Comparison of ENCODE assay signal across 18 mouse cellular contexts in the genomic region with DNA sequence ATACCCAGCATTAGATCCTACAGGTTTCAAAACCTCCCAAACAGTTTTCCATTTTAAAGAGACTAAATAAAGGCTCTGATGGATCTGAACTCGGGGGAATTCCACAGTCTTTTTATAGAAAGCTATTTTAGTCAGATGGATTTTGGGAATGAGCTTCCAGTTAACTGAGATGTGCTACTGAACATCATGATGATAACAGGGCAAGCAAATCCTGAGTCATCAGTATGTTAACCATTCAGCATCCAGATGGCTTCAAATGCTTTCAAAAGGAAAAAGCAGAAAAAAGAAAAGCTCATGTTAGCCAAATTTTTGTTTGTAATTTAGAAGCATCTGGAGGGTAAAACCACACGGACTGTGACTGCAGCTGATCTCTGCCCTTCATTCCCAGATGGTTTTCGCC.
A peak's percentile ranks its signal among the peaks of the same experiment; 100 is the strongest.
DNase-seq lines count a peak whose midpoint lies in the region; TF ChIP-seq lines count a peak whose summit lies in the region.
"Had no signal": no experiment of that assay in that cellular context is flagged by ENCODE, and none has a peak within 500 bp of the region (broad histone marks: within the 10 kb centered on the region; RNA-seq: fewer than 3 reads in every experiment).

No protein-coding gene starts in this region.

- TF ChIP-seq POLR2A in embryonic fibroblast, embryonic 13.5 days (IDR thresholded peaks at IDR 0.05; ENCODE audit: low read depth, low read length): no peak

- 0 out of 2 replicates have a peak overlapping the region, but pooled peaks have one; percentile 18 for H3K27ac ChIP-seq in embryonic fibroblast, embryonic 13.5 days (ENCODE audit: insufficient read depth, low read length)
- H3K27ac ChIP-seq: gastrocnemius, adult 2 months; hindbrain, embryonic 10.5 days; hindbrain, embryonic 13.5 days; intestine, embryonic 15.5 days had no signal

- peak; percentile 77 for DNase-seq in 3T3-L1 (ENCODE audit: low read depth, low spot score)
- DNase-seq in NIH3T3 (ENCODE audit: low read depth): peak; percentile 7
- DNase-seq in urinary bladder, postnatal 14 days (ENCODE audit: low spot score): no peak
- no peak for DNase-seq in heart, postnatal 36 days
- DNase-seq in spleen, postnatal 14 days (ENCODE audit: low spot score in 2 of 2): no peak
- DNase-seq: adrenal gland, postnatal 10 days; adrenal gland, postnatal 36 days; cerebellum, adult 11-12 months; cerebellum, adult 8-10 months; cerebellum, postnatal 14 days; gastrocnemius, adult 2 months; gastrocnemius, postnatal 14 days; heart, adult 11 months; kidney, adult 11 months had no signal

- no peak for TF ChIP-seq CTCF in embryonic fibroblast, embryonic 13.5 days (IDR thresholded peaks at IDR 0.05; ENCODE audit: borderline replicate concordance, insufficient read depth, low read length)

- H3K4me3 ChIP-seq in embryonic fibroblast, embryonic 13.5 days (ENCODE audit: insufficient read depth, low read length): no peak overlapping the region
- H3K4me3 ChIP-seq: gastrocnemius, adult 2 months; hindbrain, embryonic 10.5 days; hindbrain, embryonic 13.5 days; intestine, embryonic 15.5 days had no signal

- peaks cover 3% of the 10 kb centered on the region; the same call in 1 of the 2 replicates for H3K4me1 ChIP-seq in embryonic fibroblast, embryonic 13.5 days (ENCODE audit: control insufficient read depth, insufficient read depth, low read length)
- H3K4me1 ChIP-seq: hindbrain, embryonic 10.5 days; hindbrain, embryonic 13.5 days; intestine, embryonic 15.5 days had no signal

- intact Hi-C loops in heart, postnatal 36 days (cut with DNase I): no loop called here

Comparison
In these comparisons a context has a peak if more than half of its experiments do, and no peak if none do; other contexts are left out.
1. DNase-seq: peak in 3T3-L1 (single experiment) and NIH3T3 (single experiment); none in urinary bladder, postnatal 14 days (single experiment), heart, postnatal 36 days (0 of 2) and spleen, postnatal 14 days (0 of 2).